Comparison of ENCODE assay signal across 10 mouse cellular contexts in genomic region chr7:118160121-118160520, GRCm38 (mm10). TPM values are rescaled to one million over a fixed set of nuclear protein-coding genes. Genes with fewer than 3 reads are reported as not detected.
DNase-seq lines count a peak whose midpoint lies in the region.
"Had no signal": no experiment of that assay in that cellular context is flagged by ENCODE, and none has a peak within 500 bp of the region (broad histone marks: within the 10 kb centered on the region; RNA-seq: fewer than 3 reads in every experiment).

No protein-coding gene starts in this region.

- DNase-seq in cerebellum, adult 9-10 months, result peak; percentile 38
- DNase-seq in cerebellum, postnatal 4 days (ENCODE audit: low spot score in 2 of 2), result no peak
- DNase-seq in layer of hippocampus, adult 8-10 months (ENCODE audit: low spot score in 2 of 2), result peak; percentile 14 to 30
- DNase-seq in layer of hippocampus, postnatal 36 days, result no peak
- peak; percentile 55 to 85 for DNase-seq in frontal cortex, adult 2 months (ENCODE audit: extremely low spot score in 1 of 2, low spot score in 1 of 2)
- DNase-seq in right cerebral cortex, adult 2 months (ENCODE audit: low spot score in 2 of 2), result peak; percentile 50 to 57
- DNase-seq in urinary bladder, adult 18-20 months (ENCODE audit: low spot score in 2 of 2), result no peak
- DNase-seq in urinary bladder, postnatal 25 days (ENCODE audit: low spot score), result no peak
- DNase-seq: adrenal gland, adult 8-10 months; thymus, postnatal 25 days had no signal

RNA-seq across cellular contexts. Expression of gene Arl6ip1, which starts 30.7 kb away (rescaled TPM):
- 100 to 1,000 TPM; 272 to 300 (median 282) TPM for total RNA-seq in layer of hippocampus, adult 8-10 months (2022)
- 100 to 1,000 TPM; 298 to 300 TPM for total RNA-seq in layer of hippocampus, postnatal 36 days (2021)
- 251 and 293 TPM in 2 replicates for polyA plus RNA-seq in frontal cortex, adult 2 months (2012; rRNA removed)

RNA-seq across cellular contexts. Expression of gene Rps15a, which starts 44.1 kb away (rescaled TPM):
- total RNA-seq in layer of hippocampus, adult 8-10 months (2022), result 100 to 1,000 TPM; 348 to 468 (median 426) TPM
- total RNA-seq in layer of hippocampus, postnatal 36 days (2021), result 100 to 1,000 TPM; 370 to 388 TPM
- 826 and 1,363 TPM in 2 replicates for polyA plus RNA-seq in frontal cortex, adult 2 months (2012; rRNA removed)

Comparison
In these comparisons a context has a peak if more than half of its experiments do, and no peak if none do; other contexts are left out.
1. DNase-seq: peak in cerebellum, adult 9-10 months (single experiment), layer of hippocampus, adult 8-10 months (2 of 2), frontal cortex, adult 2 months (2 of 2) and right cerebral cortex, adult 2 months (2 of 2); none in cerebellum, postnatal 4 days (0 of 2), layer of hippocampus, postnatal 36 days (0 of 2), urinary bladder, adult 18-20 months (0 of 2) and urinary bladder, postnatal 25 days (single experiment).